Mouse (Mus musculus): ENCODE measurements around the gene Apex1. TPM values are rescaled to one million over a fixed set of nuclear protein-coding genes. Genes with fewer than 3 reads are reported as not detected.
"Not testable (repeated sequence)": the region's sequence is repeated elsewhere in the genome, so short reads cannot be mapped to it uniquely, and the experiment has no call there.

Gene Apex1
- polyA plus RNA-seq, 1 experiment from 2014 or later = 217 TPM

- Histone ChIP-seq H3K9me3 (ENCODE audit: control insufficient read depth, low read depth, low read length) (no peaks in the 10 kb centered on the region), H3K27me3 (ENCODE audit: control insufficient read depth, insufficient read depth, low read length) (no peaks in the 10 kb centered on the region), H3K27ac (ENCODE audit: low read length) (no peak overlapping the region), H3K36me3 (ENCODE audit: control insufficient read depth, insufficient read depth, low read length) (peaks cover 10% of the 10 kb centered on the region), H3K9ac (replicated peaks; ENCODE audit: low read depth, low read length) (no peak overlapping the region), H3K4me2 (replicated peaks; ENCODE audit: low read depth, low read length) (no peak overlapping the region), H3K4me1 (ENCODE audit: control insufficient read depth, insufficient read depth, low read length) (no peaks in the 10 kb centered on the region), H3K4me3 (ENCODE audit: low read depth, low read length) (no peak overlapping the region)
- ATAC-seq (ENCODE audit: insufficient number of reproducible peaks, insufficient read depth, low FRiP score, low read depth) = no peak
- WGBS = 72% methylated on average over 4 of the region's 4 CpGs
Observed at GRCm38 (mm10) chr14:50908126-50908525, 16.6 kb upstream of the Apex1 start.

GRCm38 (mm10) chr14:50911356-50911755 lies 13.4 kb upstream of the Apex1 start:
- H3K36me3 ChIP-seq (ENCODE audit: control insufficient read depth, insufficient read depth, low read length) = peaks cover 20% of the 10 kb centered on the region
- H3K4me3 ChIP-seq (ENCODE audit: low read depth, low read length) = no peak overlapping the region
- ATAC-seq (ENCODE audit: insufficient number of reproducible peaks, insufficient read depth, low FRiP score, low read depth) = no peak
- 52% methylated on average over 3 of the region's 3 CpGs for WGBS
- no peaks in the 10 kb centered on the region for H3K9me3 ChIP-seq (ENCODE audit: control insufficient read depth, low read depth, low read length)
- H3K27me3 ChIP-seq (ENCODE audit: control insufficient read depth, insufficient read depth, low read length) = no peaks in the 10 kb centered on the region
- H3K27ac ChIP-seq (ENCODE audit: low read length) = no peak overlapping the region
- H3K4me2 ChIP-seq (replicated peaks; ENCODE audit: low read depth, low read length) = no peak overlapping the region
- H3K4me1 ChIP-seq (ENCODE audit: control insufficient read depth, insufficient read depth, low read length) = no peaks in the 10 kb centered on the region
- H3K9ac ChIP-seq (replicated peaks; ENCODE audit: low read depth, low read length) = no peak overlapping the region

- H3K4me3 ChIP-seq (ENCODE audit: low read depth, low read length) = peak overlapping the region; percentile 82
- H3K4me2 ChIP-seq (replicated peaks; ENCODE audit: low read depth, low read length) = peak overlapping the region; percentile 45
- H3K27me3 ChIP-seq (ENCODE audit: control insufficient read depth, insufficient read depth, low read length); H3K9me3 ChIP-seq (ENCODE audit: control insufficient read depth, low read depth, low read length); H3K27ac ChIP-seq (ENCODE audit: low read length); ATAC-seq (ENCODE audit: insufficient number of reproducible peaks, insufficient read depth, low FRiP score, low read depth): not testable (repeated sequence)
- H3K9ac ChIP-seq (replicated peaks; ENCODE audit: low read depth, low read length) = peak overlapping the region; percentile 72; the same call in 1 of the 2 replicates
- 79% methylated on average over 1 of the region's 1 CpGs for WGBS
- peaks cover 24% of the 10 kb centered on the region for H3K36me3 ChIP-seq (ENCODE audit: control insufficient read depth, insufficient read depth, low read length)
- peaks cover 13% of the 10 kb centered on the region for H3K4me1 ChIP-seq (ENCODE audit: control insufficient read depth, insufficient read depth, low read length)
Observed at GRCm38 (mm10) chr14:50923437-50923836, 1.3 kb upstream of the Apex1 start.

GRCm38 (mm10) chr14:50925111-50925920 lies 548 bp downstream of the Apex1 start:
- peaks cover 27% of the 10 kb centered on the region for H3K36me3 ChIP-seq (ENCODE audit: control insufficient read depth, insufficient read depth, low read length)
- H3K9me3 ChIP-seq (ENCODE audit: control insufficient read depth, low read depth, low read length) = no peaks in the 10 kb centered on the region
- H3K4me2 ChIP-seq (replicated peaks; ENCODE audit: low read depth, low read length) = peak overlapping the region; percentile 86
- H3K4me1 ChIP-seq (ENCODE audit: control insufficient read depth, insufficient read depth, low read length) = peaks cover 22% of the 10 kb centered on the region
- no peaks in the 10 kb centered on the region for H3K27me3 ChIP-seq (ENCODE audit: control insufficient read depth, insufficient read depth, low read length)
- H3K9ac ChIP-seq (replicated peaks; ENCODE audit: low read depth, low read length) = peak overlapping the region; percentile 72
- peak overlapping the region; percentile 91 for H3K27ac ChIP-seq (ENCODE audit: low read length)
- ATAC-seq (ENCODE audit: insufficient number of reproducible peaks, insufficient read depth, low FRiP score, low read depth) = peak; percentile 10; the same call in 1 of the 2 replicates
- 2% methylated on average over 35 of the region's 38 CpGs for WGBS
- peak overlapping the region; percentile 82 for H3K4me3 ChIP-seq (ENCODE audit: low read depth, low read length)

- no peak overlapping the region for H3K4me3 ChIP-seq (ENCODE audit: low read depth, low read length)
- no peak for ATAC-seq (ENCODE audit: insufficient number of reproducible peaks, insufficient read depth, low FRiP score, low read depth)
- 71% methylated on average over 3 of the region's 3 CpGs for WGBS
- H3K9ac ChIP-seq (replicated peaks; ENCODE audit: low read depth, low read length) = no peak overlapping the region
- no peak overlapping the region for H3K27ac ChIP-seq (ENCODE audit: low read length)
- H3K36me3 ChIP-seq (ENCODE audit: control insufficient read depth, insufficient read depth, low read length) = peaks cover 27% of the 10 kb centered on the region
- peaks cover 22% of the 10 kb centered on the region for H3K4me1 ChIP-seq (ENCODE audit: control insufficient read depth, insufficient read depth, low read length)
- no peak overlapping the region for H3K4me2 ChIP-seq (replicated peaks; ENCODE audit: low read depth, low read length)
- H3K27me3 ChIP-seq (ENCODE audit: control insufficient read depth, insufficient read depth, low read length) = no peaks in the 10 kb centered on the region
- H3K9me3 ChIP-seq (ENCODE audit: control insufficient read depth, low read depth, low read length) = no peaks in the 10 kb centered on the region
Observed at GRCm38 (mm10) chr14:50927366-50927765, 2.6 kb downstream of the Apex1 start.

GRCm38 (mm10) chr14:50929951-50930350 lies 5.2 kb downstream of the Apex1 start:
- WGBS = 15% methylated on average over 10 of the region's 10 CpGs
- Histone ChIP-seq H3K27me3 (ENCODE audit: control insufficient read depth, insufficient read depth, low read length) (no peaks in the 10 kb centered on the region), H3K4me1 (ENCODE audit: control insufficient read depth, insufficient read depth, low read length) (peaks cover 15% of the 10 kb centered on the region), H3K9ac (replicated peaks; ENCODE audit: low read depth, low read length) (peak overlapping the region; percentile 94), H3K4me3 (ENCODE audit: low read depth, low read length) (peak overlapping the region; percentile 85), H3K27ac (ENCODE audit: low read length) (peak overlapping the region; percentile 89), H3K36me3 (ENCODE audit: control insufficient read depth, insufficient read depth, low read length) (peaks cover 27% of the 10 kb centered on the region), H3K4me2 (replicated peaks; ENCODE audit: low read depth, low read length) (peak overlapping the region; percentile 77), H3K9me3 (ENCODE audit: control insufficient read depth, low read depth, low read length) (no peaks in the 10 kb centered on the region)
- ATAC-seq (ENCODE audit: insufficient number of reproducible peaks, insufficient read depth, low FRiP score, low read depth) = no peak

- ATAC-seq (ENCODE audit: insufficient number of reproducible peaks, insufficient read depth, low FRiP score, low read depth) = peak; percentile 39
- H3K4me3 ChIP-seq (ENCODE audit: low read depth, low read length) = peak overlapping the region; percentile 85
- H3K27me3 ChIP-seq (ENCODE audit: control insufficient read depth, insufficient read depth, low read length) = no peaks in the 10 kb centered on the region
- H3K4me2 ChIP-seq (replicated peaks; ENCODE audit: low read depth, low read length) = peak overlapping the region; percentile 77
- WGBS = under 1% methylated on average over 38 of the region's 38 CpGs
- peaks cover 27% of the 10 kb centered on the region for H3K36me3 ChIP-seq (ENCODE audit: control insufficient read depth, insufficient read depth, low read length)
- H3K27ac ChIP-seq (ENCODE audit: low read length) = peak overlapping the region; percentile 89
- H3K9ac ChIP-seq (replicated peaks; ENCODE audit: low read depth, low read length) = peak overlapping the region; percentile 94
- no peaks in the 10 kb centered on the region for H3K9me3 ChIP-seq (ENCODE audit: control insufficient read depth, low read depth, low read length)
- peaks cover 15% of the 10 kb centered on the region for H3K4me1 ChIP-seq (ENCODE audit: control insufficient read depth, insufficient read depth, low read length)
Observed at GRCm38 (mm10) chr14:50930377-50930753, 5.6 kb downstream of the Apex1 start.

GRCm38 (mm10) chr14:50930754-50931492 lies 6.2 kb downstream of the Apex1 start, which contains the start of the genes Pip4p1 and Pnp:
Gene Pip4p1 (minus strand): TSS chr14:50930856.
Gene Pnp (plus strand): TSS chr14:50931082.
- H3K4me3 ChIP-seq (ENCODE audit: low read depth, low read length) = peak within 1 kb of the TSS; percentile 85
- H3K9ac ChIP-seq (replicated peaks; ENCODE audit: low read depth, low read length) = peak within 1 kb of the TSS; percentile 94
- H3K9me3 ChIP-seq (ENCODE audit: control insufficient read depth, low read depth, low read length) = no peaks in the 10 kb centered on the region
- ATAC-seq (ENCODE audit: insufficient number of reproducible peaks, insufficient read depth, low FRiP score, low read depth) = peak; percentile 99
- H3K4me1 ChIP-seq (ENCODE audit: control insufficient read depth, insufficient read depth, low read length) = peaks cover 13% of the 10 kb centered on the region
- whole genome bisulfite sequencing = under 1% methylated on average over 61 of the region's 68 CpGs
- no peaks in the 10 kb centered on the region for H3K27me3 ChIP-seq (ENCODE audit: control insufficient read depth, insufficient read depth, low read length)
- peak within 1 kb of the TSS; percentile 77 for H3K4me2 ChIP-seq (replicated peaks; ENCODE audit: low read depth, low read length)
- peaks cover 27% of the 10 kb centered on the region for H3K36me3 ChIP-seq (ENCODE audit: control insufficient read depth, insufficient read depth, low read length)
- H3K27ac ChIP-seq (ENCODE audit: low read length) = peak within 1 kb of the TSS; percentile 89
